Comparison of ENCODE assay signal across 18 mouse cellular contexts in the genomic region with DNA sequence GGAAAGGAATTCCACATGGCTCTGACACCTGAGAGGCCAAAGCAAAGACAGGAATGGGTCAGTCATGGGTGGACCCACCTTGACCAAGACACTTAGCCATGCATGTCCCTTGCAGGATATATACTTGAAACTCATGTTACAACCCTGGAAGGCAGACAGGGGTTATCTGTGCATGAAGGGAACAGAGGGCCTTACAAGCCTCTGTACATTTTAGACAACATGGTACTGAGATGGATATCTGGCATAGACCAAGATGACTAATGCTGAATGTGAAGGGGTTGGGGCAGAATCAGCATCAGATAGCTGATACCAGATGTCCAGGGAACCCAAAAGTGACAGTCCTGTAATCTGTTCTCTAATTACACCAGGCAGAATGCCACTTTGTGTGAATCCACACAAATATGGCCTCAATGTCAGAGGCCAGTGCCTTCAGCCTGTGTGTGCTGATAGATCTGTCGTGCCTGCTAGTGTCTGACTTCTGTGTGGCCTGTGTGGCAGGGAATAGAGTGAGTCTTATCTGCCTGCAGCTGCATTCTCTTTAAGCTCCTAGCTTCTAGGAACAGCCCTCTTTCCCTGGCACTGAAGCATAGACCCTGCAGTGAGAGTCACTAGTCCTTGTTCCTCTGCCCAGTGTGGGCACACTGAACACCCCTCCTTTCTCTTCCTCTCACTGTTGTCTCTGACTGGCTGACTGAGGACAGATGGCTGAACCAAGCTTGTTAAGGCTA. TPM values are rescaled to one million over a fixed set of nuclear protein-coding genes. Genes with fewer than 3 reads are reported as not detected.
A peak's percentile ranks its signal among the peaks of the same experiment; 100 is the strongest.
DNase-seq lines count a peak whose midpoint lies in the region; ATAC-seq lines count a peak whose summit lies in the region.
"Had no signal": no experiment of that assay in that cellular context is flagged by ENCODE, and none has a peak within 500 bp of the region (broad histone marks: within the 10 kb centered on the region; RNA-seq: fewer than 3 reads in every experiment).

No protein-coding gene starts in this region.

- no peak overlapping the region for H3K4me2 ChIP-seq in heart, embryonic 16.5 days (ENCODE audit: low read depth, low read length)
- H3K4me2 ChIP-seq in liver, embryonic 11.5 days = no peak overlapping the region
- H3K4me2 ChIP-seq: neural tube, embryonic 12.5 days had no signal

- no peak overlapping the region for H3K9ac ChIP-seq in heart, embryonic 16.5 days (ENCODE audit: low read length)
- no peak overlapping the region for H3K9ac ChIP-seq in liver, embryonic 11.5 days (ENCODE audit: low read depth, low read length)
- H3K9ac ChIP-seq: neural tube, embryonic 12.5 days had no signal

- no peaks in the 10 kb centered on the region for H3K4me1 ChIP-seq in heart, embryonic 16.5 days (ENCODE audit: control insufficient read depth, insufficient read depth, low read length)
- H3K4me1 ChIP-seq in liver, embryonic 11.5 days (replicated peaks; ENCODE audit: control insufficient read depth, insufficient read depth, low read length) = peaks cover 2% of the 10 kb centered on the region; the same call in 1 of the 2 replicates
- H3K4me1 ChIP-seq: neural tube, embryonic 12.5 days had no signal

- H3K27ac ChIP-seq in heart, embryonic 16.5 days (ENCODE audit: low read length) = 0 out of 2 replicates have a peak overlapping the region, but pooled peaks have one; percentile 7
- no peak overlapping the region; the same call in 1 of the 2 replicates for H3K27ac ChIP-seq in liver, embryonic 11.5 days (ENCODE audit: low read depth, low read length)
- H3K27ac ChIP-seq: kidney, postnatal 0 days; neural tube, embryonic 12.5 days had no signal

- peaks cover 13% of the 10 kb centered on the region for H3K36me3 ChIP-seq in heart, embryonic 16.5 days (ENCODE audit: control insufficient read depth, insufficient read depth)
- no peaks in the 10 kb centered on the region for H3K36me3 ChIP-seq in liver, embryonic 11.5 days (ENCODE audit: control insufficient read depth, insufficient read depth, low read length)

- no peak overlapping the region for H3K4me3 ChIP-seq in heart, embryonic 16.5 days (ENCODE audit: low read length)
- H3K4me3 ChIP-seq in liver, embryonic 11.5 days (ENCODE audit: low read depth, low read length) = no peak overlapping the region
- H3K4me3 ChIP-seq: neural tube, embryonic 12.5 days had no signal

- no peak; the same call in 1 of the 2 replicates for ATAC-seq in heart, embryonic 16.5 days (replicated peaks; ENCODE audit: extremely low read depth, insufficient read depth, low FRiP score)
- ATAC-seq in liver, embryonic 11.5 days (replicated peaks; ENCODE audit: low FRiP score) = peak; percentile 91
- ATAC-seq: intestine, embryonic 16.5 days had no signal

- 32% methylated on average over 1 of the region's 1 CpGs for WGBS in heart, embryonic 16.5 days
- WGBS in liver, embryonic 11.5 days = 38% methylated on average over 1 of the region's 1 CpGs

- intact Hi-C loops in heart, postnatal 36 days (cut with DNase I) = no loop called here

- DNase-seq in cerebellum, postnatal 10 days = peak; percentile 48 to 65
- no peak for DNase-seq in cerebellum, adult 11-12 months
- DNase-seq in heart, postnatal 36 days = no peak
- peak; percentile 31 for DNase-seq in 3T3-L1 (ENCODE audit: low read depth, low spot score)
- DNase-seq in liver, embryonic 11.5 days (ENCODE audit: low spot score) = no peak
- DNase-seq in spleen, adult 18-20 months = no peak
- DNase-seq in ovary, postnatal 10 days (ENCODE audit: low spot score) = no peak
- DNase-seq: adrenal gland, postnatal 25 days; lung, postnatal 36 days; midbrain, embryonic 14.5 days; retina, postnatal 1 day had no signal

- H3K27me3 ChIP-seq in heart, embryonic 16.5 days (ENCODE audit: control insufficient read depth, insufficient read depth, low read length) = no peaks in the 10 kb centered on the region
- no peaks in the 10 kb centered on the region for H3K27me3 ChIP-seq in liver, embryonic 11.5 days (replicated peaks; ENCODE audit: control insufficient read depth, insufficient read depth, low read length)
- H3K27me3 ChIP-seq: neural tube, embryonic 12.5 days had no signal

- no peaks in the 10 kb centered on the region for H3K9me3 ChIP-seq in heart, embryonic 16.5 days (replicated peaks; ENCODE audit: control insufficient read depth, low read length)
- H3K9me3 ChIP-seq in liver, embryonic 11.5 days (ENCODE audit: control insufficient read depth, low read length) = no peaks in the 10 kb centered on the region
- H3K9me3 ChIP-seq: neural tube, embryonic 12.5 days had no signal

RNA-seq across cellular contexts. Expression of gene Nek5, which starts 19.1 kb away (rescaled TPM):
- 0.38 and 0.51 TPM in 2 replicates for polyA plus RNA-seq in heart, embryonic 16.5 days (2015; fragmentation: Nextera tagmentation; extraction: Ambion mirVana)
- not detected for total RNA-seq in heart, postnatal 36 days (2021)
- polyA plus RNA-seq in liver, embryonic 11.5 days (2014; fragmentation: Nextera tagmentation; extraction: Ambion mirVana) = not detected in 2 replicates
- total RNA-seq: ES-E14; heart, adult 8-10 months had no signal
- polyA plus RNA-seq: C2C12; neural tube, embryonic 12.5 days had no signal

RNA-seq across cellular contexts. Expression of gene Nek3, which starts 22.3 kb away (rescaled TPM):
- polyA plus RNA-seq in heart, embryonic 16.5 days (2015; fragmentation: Nextera tagmentation; extraction: Ambion mirVana) = 4.9 and 5.3 TPM in 2 replicates
- total RNA-seq in heart, postnatal 36 days (2021) = 1 to 10 TPM; 1.6 to 2.1 TPM
- 3.4 and 3.9 TPM in 2 replicates for polyA plus RNA-seq in liver, embryonic 11.5 days (2014; fragmentation: Nextera tagmentation; extraction: Ambion mirVana)

RNA-seq across cellular contexts. Expression of gene Ckap2, which starts 41.7 kb away (rescaled TPM):
- 29.1 and 37.4 TPM in 2 replicates for polyA plus RNA-seq in heart, embryonic 16.5 days (2015; fragmentation: Nextera tagmentation; extraction: Ambion mirVana)
- 1 to 10 TPM in 1 of 2 experiments, under 1 TPM in 1; 0.76 to 1.1 TPM for total RNA-seq in heart, postnatal 36 days (2021)
- 42.8 and 48.4 TPM in 2 replicates for polyA plus RNA-seq in liver, embryonic 11.5 days (2014; fragmentation: Nextera tagmentation; extraction: Ambion mirVana)

RNA-seq across cellular contexts. Expression of gene Vps36, which starts 48.7 kb away (rescaled TPM):
- polyA plus RNA-seq in heart, embryonic 16.5 days (2015; fragmentation: Nextera tagmentation; extraction: Ambion mirVana) = 21.6 and 21.7 TPM in 2 replicates
- total RNA-seq in heart, postnatal 36 days (2021) = 10 to 100 TPM; 23.7 to 31.2 TPM
- polyA plus RNA-seq in liver, embryonic 11.5 days (2014; fragmentation: Nextera tagmentation; extraction: Ambion mirVana) = 27.8 and 29.1 TPM in 2 replicates

Comparison
In these comparisons a context has a peak if more than half of its experiments do, and no peak if none do; other contexts are left out.
1. DNase-seq: peak in cerebellum, postnatal 10 days (2 of 2) and 3T3-L1 (single experiment); none in cerebellum, adult 11-12 months (single experiment), heart, postnatal 36 days (0 of 2), liver, embryonic 11.5 days (single experiment), spleen, adult 18-20 months (0 of 2) and ovary, postnatal 10 days (single experiment).